Mouse (Mus musculus) urinary bladder, adult 2 months (tissue): ENCODE results near the gene Gns. TPM values are rescaled to one million over a fixed set of nuclear protein-coding genes. Genes with fewer than 3 reads are reported as not detected.

Experiments
- DNase-seq: peaks from one replicate; pipeline ENCODE4 v3.0.0; 2022; ENCODE audit warnings: low spot score
- polyA plus RNA-seq: library from polyadenylated mRNA; depleted of rRNA; stranded (reverse); fragments of >200 nt; gene quantifications from 2 replicates; pipeline ENCODE4 v1.2.3, GENCODE M21; 2012; rRNA removed

Gns gene
- polyA plus RNA-seq, 1 experiment = 48.3 TPM

- DNase-seq = no peak
Measured at GRCm38 (mm10) chr10:121429981-121430682, 65.2 kb downstream of the Gns start.

GRCm38 (mm10) chr10:121430764-121431540 lies 66.1 kb downstream of the Gns start:
- no peak for DNase-seq

DNA sequence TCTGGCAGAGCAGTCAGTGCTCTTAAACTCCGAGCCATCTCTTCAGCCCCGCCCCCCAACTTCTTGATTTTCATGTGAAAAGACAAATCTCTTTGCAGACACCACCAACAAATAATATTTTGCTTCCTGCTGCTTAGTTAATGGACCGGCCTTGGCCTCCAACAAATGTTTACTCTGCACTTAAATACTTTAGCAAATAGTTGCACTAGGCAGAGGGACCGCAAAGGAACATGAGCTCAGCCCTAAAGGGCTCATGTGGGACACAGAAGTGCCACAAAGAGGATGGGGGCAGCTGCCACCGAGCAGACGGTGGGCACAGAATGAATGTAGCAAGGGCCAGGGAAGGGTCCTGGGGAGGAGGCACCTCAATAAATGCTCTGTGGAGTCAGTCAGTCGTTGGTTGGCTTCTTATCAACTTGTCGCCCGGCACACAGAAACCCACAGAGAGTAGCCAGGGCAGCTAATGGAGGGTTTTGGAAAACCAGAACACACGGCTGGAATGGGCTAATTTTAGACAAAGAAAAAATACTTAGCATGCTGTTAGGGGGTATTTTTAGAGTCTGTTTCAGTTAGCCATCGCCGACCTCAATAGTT lies 67.2 kb downstream of the Gns start:
- no peak for DNase-seq

GRCm38 (mm10) chr10:121432635-121433280 lies 67.9 kb downstream of the Gns start:
- no peak for DNase-seq

DNA sequence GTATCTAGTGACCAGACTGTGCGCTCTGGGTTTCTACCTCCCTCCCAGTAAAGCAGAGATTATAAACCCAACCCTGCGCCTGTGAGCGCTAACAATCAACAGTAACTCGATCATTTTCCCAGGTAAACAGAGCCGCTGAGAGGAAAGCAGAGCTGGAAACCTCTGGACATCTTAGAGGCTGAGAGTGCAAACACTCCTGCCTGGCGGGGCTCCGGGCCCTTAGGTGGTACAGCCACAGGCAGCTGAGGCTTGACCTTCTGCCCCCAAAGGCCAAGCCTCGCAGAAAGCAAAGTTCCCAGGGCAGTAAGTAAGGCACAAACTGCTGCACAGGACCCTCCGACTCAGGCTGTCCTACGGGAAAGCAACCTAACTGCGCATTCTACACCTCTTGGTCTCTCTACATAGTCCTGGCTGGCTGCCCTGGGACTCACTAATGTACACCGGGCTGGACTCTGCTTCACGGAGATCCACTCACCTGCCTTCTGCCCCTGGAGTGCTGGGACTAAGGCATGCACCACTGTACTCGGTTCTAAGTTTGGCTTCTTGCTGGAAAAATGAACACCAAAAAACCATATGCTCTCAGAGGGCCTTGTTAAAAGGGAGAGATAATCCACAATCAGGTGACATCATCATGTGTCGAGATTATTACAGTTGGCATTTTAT lies 69.7 kb downstream of the Gns start:
- DNase-seq = no peak

DNA sequence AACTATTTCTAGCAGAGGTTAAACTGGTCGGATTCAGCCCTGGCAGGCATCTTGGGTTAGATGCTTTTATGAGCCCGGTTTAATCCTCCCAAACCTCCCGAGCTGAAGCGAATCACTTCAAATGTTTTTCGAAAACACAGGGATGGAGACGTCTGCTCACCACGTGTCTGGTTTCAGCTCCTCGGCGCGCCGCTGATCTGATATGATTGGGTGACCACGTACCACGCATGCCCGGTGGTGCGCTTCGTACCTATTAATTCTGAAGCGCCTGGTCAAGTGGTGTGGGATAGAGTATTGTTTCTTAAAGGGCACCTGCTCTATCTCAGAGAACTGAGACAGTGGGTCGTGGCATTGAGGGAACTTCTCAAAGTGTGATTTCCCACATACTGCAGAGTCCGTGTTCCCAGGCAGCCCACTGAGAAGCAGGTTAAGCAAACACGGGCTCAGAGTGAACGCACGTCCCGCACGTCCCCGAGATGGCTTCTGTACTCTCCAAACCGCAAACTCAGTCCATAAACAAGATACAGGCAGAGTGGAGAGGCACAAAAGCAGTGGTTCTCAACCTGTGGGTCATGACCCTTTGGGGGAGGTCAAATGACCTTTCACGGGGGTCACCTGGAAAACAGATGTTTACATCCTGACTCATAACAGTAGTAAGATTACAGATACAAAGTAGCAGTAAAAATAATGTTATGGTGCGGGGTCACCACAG lies 70.8 kb downstream of the Gns start:
- no peak for DNase-seq

DNA sequence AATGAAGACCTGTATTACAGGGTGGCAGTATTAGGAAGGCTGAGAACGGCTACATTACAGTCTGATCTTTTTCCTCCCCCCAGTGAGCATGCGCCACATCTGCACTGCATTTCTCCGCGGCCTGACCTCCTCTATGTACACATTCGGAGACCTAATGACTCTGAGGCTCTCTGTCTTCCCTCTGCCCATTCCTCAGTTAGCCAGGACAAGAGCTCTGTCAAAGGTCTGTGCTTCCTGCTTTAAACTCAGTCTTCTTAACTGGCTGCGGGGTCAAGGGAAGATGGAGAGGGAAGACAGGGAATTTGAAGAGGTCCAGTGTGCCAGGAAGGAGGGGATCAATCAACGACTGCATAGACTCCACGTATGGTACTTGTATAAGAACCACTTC lies 71.4 kb downstream of the Gns start:
- DNase-seq = no peak

DNA sequence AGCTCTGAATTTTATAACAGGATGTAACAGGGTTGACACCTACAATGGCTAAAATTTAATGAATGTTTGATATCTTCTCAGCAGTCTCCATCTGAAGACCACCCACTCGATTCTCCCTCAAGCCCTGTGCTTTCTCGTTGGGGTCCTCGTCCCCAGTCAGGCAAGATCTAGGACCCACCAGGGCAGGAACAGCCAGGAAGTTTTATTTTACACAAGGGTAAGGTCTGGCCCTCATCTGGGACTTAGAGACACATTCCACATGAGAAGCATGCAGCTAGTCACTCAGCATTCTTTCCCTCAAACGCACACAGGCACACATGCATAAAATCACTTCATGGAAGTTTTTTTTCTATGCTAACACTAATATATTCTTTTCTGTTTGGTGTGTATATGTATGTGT lies 71.8 kb downstream of the Gns start:
- DNase-seq = no peak

DNA sequence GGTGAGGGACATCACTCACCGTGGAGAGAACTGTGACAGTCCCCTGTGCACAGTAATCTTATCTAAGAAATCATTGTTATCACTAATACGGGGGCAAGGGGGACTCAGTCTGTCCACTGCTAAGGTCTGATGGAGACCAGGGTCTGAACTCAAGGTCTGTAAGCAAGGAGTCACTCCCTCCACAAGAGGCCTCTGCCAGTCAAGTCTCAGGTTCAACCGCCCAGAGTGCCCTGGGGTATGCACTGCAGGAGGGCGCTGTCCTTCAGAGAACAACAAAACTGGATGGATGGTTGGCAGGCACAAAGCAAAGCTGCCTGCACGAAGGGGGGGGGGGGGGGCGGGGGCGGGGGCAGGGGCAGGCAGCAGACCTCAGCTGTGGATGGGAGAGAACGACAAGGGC lies 73.2 kb downstream of the Gns start:
- DNase-seq = no peak

GRCm38 (mm10) chr10:121439310-121439731 lies 74.4 kb downstream of the Gns start:
- no peak for DNase-seq

DNA sequence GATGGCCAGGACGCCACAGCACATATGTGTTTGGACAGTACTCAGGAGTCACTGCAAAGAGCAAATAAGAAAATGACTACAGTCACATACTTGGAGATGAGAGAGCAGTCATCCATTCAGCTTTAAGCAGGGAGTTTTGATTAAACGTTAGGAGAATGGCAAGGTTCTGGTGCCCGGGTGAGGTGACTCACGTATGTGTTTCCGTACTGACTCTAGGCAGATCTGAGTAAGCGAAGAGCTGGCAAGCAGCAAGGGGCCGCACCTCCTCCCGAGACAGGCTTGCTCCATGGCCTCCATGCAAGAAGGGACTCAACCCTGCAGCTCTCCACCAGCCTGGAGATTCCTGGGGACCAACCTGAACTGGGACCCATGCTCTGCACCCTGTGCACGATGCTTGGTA lies 78.9 kb downstream of the Gns start:
- DNase-seq = no peak

- DNase-seq = no peak
Measured at GRCm38 (mm10) chr10:121444198-121444597, 79.3 kb downstream of the Gns start.

DNA sequence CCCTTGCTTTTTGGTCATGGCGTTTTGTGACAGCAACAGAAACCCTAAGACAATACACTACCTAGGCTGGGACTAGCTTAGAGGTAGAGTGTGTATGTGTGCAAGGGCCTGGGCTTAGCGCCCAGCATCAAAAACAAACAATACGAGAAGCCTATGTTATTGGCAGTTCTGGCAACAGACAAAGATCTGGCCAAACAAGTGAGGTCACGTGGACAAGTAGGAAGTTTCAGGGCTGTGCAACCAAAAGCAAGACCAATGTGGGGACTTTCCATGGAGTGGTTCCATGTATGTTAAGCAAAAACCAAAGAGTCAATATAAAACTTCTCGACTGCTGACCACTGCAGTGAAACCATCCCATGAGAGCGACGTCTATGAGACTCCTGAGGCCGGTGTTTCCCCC lies 80.9 kb downstream of the Gns start:
- DNase-seq = no peak

Other genes with a start within 250 kb of the Gns start
- gene Tbc1d30, start 13.8 kb upstream of the Gns start, polyA plus RNA-seq = 8.4 and 8.7 TPM in 2 replicates
- 106 and 139 TPM in 2 replicates for gene Rassf3, start 111.3 kb downstream of the Gns start, polyA plus RNA-seq
- 30.6 and 35.6 TPM in 2 replicates for gene Tbk1, start 221.7 kb downstream of the Gns start, polyA plus RNA-seq